ENCODE assay signal across 8 mouse cellular contexts in the genomic region with DNA sequence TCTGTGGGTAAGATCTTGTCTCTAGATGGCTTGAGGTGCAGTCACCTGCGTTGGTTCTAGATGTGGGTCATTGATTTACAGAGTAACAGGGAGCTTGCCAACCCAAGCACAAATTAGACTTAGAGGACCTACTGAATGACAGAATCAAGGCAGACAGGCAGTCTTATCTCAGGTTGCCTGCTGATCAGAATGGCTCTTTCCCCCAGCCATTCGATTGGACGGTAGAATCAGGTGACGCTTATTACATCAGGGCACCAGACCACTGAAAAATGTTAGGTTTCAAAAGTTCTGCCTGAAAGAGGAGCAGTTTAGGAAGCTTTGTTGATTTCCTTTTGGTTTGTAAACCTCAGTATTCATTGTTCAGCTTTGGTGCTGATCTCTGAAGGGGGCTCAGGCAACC. TPM values are rescaled to one million over a fixed set of nuclear protein-coding genes. Genes with fewer than 3 reads are reported as not detected.
DNase-seq lines count a peak whose midpoint lies in the region; ATAC-seq and TF ChIP-seq lines count a peak whose summit lies in the region.

No protein-coding gene starts in this region.

- DNase-seq in heart, postnatal 10 days = no peak
- DNase-seq in kidney, postnatal 0 days (ENCODE audit: low spot score) = no peak
- no peak for DNase-seq in midbrain, embryonic 14.5 days
- DNase-seq in left cerebral cortex, adult 9 months (ENCODE audit: low spot score in 2 of 2) = no peak
- no peak for DNase-seq in cerebellum, adult 8-10 months
- no peak for DNase-seq in adrenal gland, adult 2 months

- H3K27ac ChIP-seq in heart, embryonic 15.5 days = no peak overlapping the region
- H3K27ac ChIP-seq in kidney, postnatal 0 days = no peak overlapping the region
- no peak overlapping the region for H3K27ac ChIP-seq in midbrain, embryonic 14.5 days (replicated peaks; ENCODE audit: low read depth, low read length)

- no peaks in the 10 kb centered on the region for H3K36me3 ChIP-seq in heart, embryonic 15.5 days
- H3K36me3 ChIP-seq in kidney, postnatal 0 days (ENCODE audit: insufficient read depth, low read length) = no peaks in the 10 kb centered on the region
- no peaks in the 10 kb centered on the region for H3K36me3 ChIP-seq in midbrain, embryonic 14.5 days (ENCODE audit: control insufficient read depth, insufficient read depth, low read length)

- H3K4me2 ChIP-seq in heart, embryonic 15.5 days = peak overlapping the region; percentile 87
- H3K4me2 ChIP-seq in kidney, postnatal 0 days (ENCODE audit: low read length) = peak overlapping the region; percentile 84
- H3K4me2 ChIP-seq in midbrain, embryonic 14.5 days (ENCODE audit: low read length) = peak overlapping the region; percentile 78

- no peak overlapping the region for H3K9ac ChIP-seq in heart, embryonic 15.5 days
- 0 out of 2 replicates have a peak overlapping the region, but pooled peaks have one; percentile 92 for H3K9ac ChIP-seq in kidney, postnatal 0 days (ENCODE audit: low read depth, low read length)
- peak overlapping the region; percentile 94; the same call in 1 of the 2 replicates for H3K9ac ChIP-seq in midbrain, embryonic 14.5 days (replicated peaks; ENCODE audit: low read length)

- peak overlapping the region; percentile 85 for H3K4me3 ChIP-seq in heart, embryonic 15.5 days
- H3K4me3 ChIP-seq in kidney, postnatal 0 days (replicated peaks; ENCODE audit: low read depth, low read length) = peak overlapping the region; percentile 90; the same call in 1 of the 2 replicates
- H3K4me3 ChIP-seq in midbrain, embryonic 14.5 days (replicated peaks; ENCODE audit: low read depth, low read length) = peak overlapping the region; percentile 100

- no peak for ATAC-seq in heart, embryonic 15.5 days (replicated peaks; ENCODE audit: insufficient number of reproducible peaks, insufficient read depth, low FRiP score, low read depth)
- ATAC-seq in erythroblast, adult 5-6 weeks (replicated peaks; ENCODE audit: low FRiP score, poor library complexity, severe bottlenecking) = peak; percentile 36; the same call in 1 of the 2 replicates
- ATAC-seq in kidney, postnatal 0 days (replicated peaks; ENCODE audit: low FRiP score, low read depth) = no peak
- no peak for ATAC-seq in midbrain, embryonic 14.5 days (ENCODE audit: low FRiP score, low TSS enrichment)

- no peak for TF ChIP-seq CTCF in kidney, postnatal 0 days (IDR thresholded peaks at IDR 0.05; ENCODE audit: low read depth)

- peaks cover 53% of the 10 kb centered on the region for H3K4me1 ChIP-seq in heart, embryonic 15.5 days (replicated peaks)
- H3K4me1 ChIP-seq in kidney, postnatal 0 days (replicated peaks; ENCODE audit: insufficient read depth, low read length) = peaks cover 22% of the 10 kb centered on the region; the same call in 1 of the 2 replicates
- peaks cover 19% of the 10 kb centered on the region for H3K4me1 ChIP-seq in midbrain, embryonic 14.5 days (ENCODE audit: control insufficient read depth, insufficient read depth, low read length)

- intact Hi-C loops in heart, postnatal 10 days (cut with DNase I) = no loop called here

- no peaks in the 10 kb centered on the region for H3K27me3 ChIP-seq in heart, embryonic 15.5 days
- no peaks in the 10 kb centered on the region for H3K27me3 ChIP-seq in kidney, postnatal 0 days (ENCODE audit: insufficient read depth, low read length)
- no peaks in the 10 kb centered on the region for H3K27me3 ChIP-seq in midbrain, embryonic 14.5 days (ENCODE audit: control insufficient read depth, insufficient read depth, low read length)

- no peaks in the 10 kb centered on the region for H3K9me3 ChIP-seq in heart, embryonic 15.5 days (replicated peaks)
- no peaks in the 10 kb centered on the region for H3K9me3 ChIP-seq in kidney, postnatal 0 days (replicated peaks; ENCODE audit: low read length)
- no peaks in the 10 kb centered on the region for H3K9me3 ChIP-seq in midbrain, embryonic 14.5 days (ENCODE audit: control insufficient read depth, low read length)

- 64% methylated on average over 4 of the region's 4 CpGs for WGBS in heart, embryonic 15.5 days
- 57% methylated on average over 4 of the region's 4 CpGs for WGBS in kidney, postnatal 0 days
- 70% methylated on average over 4 of the region's 4 CpGs for WGBS in midbrain, embryonic 14.5 days

RNA-seq across cellular contexts. Expression of a gene that starts 1.9 kb away (rescaled TPM):
- polyA plus RNA-seq in heart, embryonic 15.5 days (2015; fragmentation: Nextera tagmentation; extraction: Ambion mirVana) = 21.9 and 26.8 TPM in 2 replicates
- 10 to 100 TPM; 21.2 to 23.7 TPM for total RNA-seq in heart, postnatal 10 days (2021)
- 9.2 and 14.6 TPM in 2 replicates for total RNA-seq in erythroblast, adult 5-6 weeks (2015; ENCODE audit: low replicate concordance)
- total RNA-seq in erythroblast, adult 5-6 weeks (2017; ENCODE audit: low replicate concordance) = 20.8 and 32.9 TPM in 2 replicates
- 29.6 and 32.0 TPM in 2 replicates for polyA plus RNA-seq in kidney, postnatal 0 days (2015; fragmentation: Nextera tagmentation; extraction: Ambion mirVana)
- polyA plus RNA-seq in midbrain, embryonic 14.5 days (2014; fragmentation: Nextera tagmentation; extraction: Ambion mirVana) = 47.9 and 51.4 TPM in 2 replicates
- total RNA-seq in adrenal gland, adult 2 months (2021) = 10 to 100 TPM; 53.9 to 54.5 TPM
- polyA plus RNA-seq in adrenal gland, adult 2 months (2012; rRNA removed) = 99.4 and 165 TPM in 2 replicates

RNA-seq across cellular contexts. Expression of a gene that starts 18.1 kb away (rescaled TPM):
- 6.7 and 10.9 TPM in 2 replicates for polyA plus RNA-seq in heart, embryonic 15.5 days (2015; fragmentation: Nextera tagmentation; extraction: Ambion mirVana)
- 1 to 10 TPM; 3.7 to 5.8 TPM for total RNA-seq in heart, postnatal 10 days (2021)
- total RNA-seq in erythroblast, adult 5-6 weeks (2015; ENCODE audit: low replicate concordance) = 0.19 and 0.42 TPM in 2 replicates
- total RNA-seq in erythroblast, adult 5-6 weeks (2017; ENCODE audit: low replicate concordance) = 1.3 and 1.5 TPM in 2 replicates
- 11.7 and 14.4 TPM in 2 replicates for polyA plus RNA-seq in kidney, postnatal 0 days (2015; fragmentation: Nextera tagmentation; extraction: Ambion mirVana)
- polyA plus RNA-seq in midbrain, embryonic 14.5 days (2014; fragmentation: Nextera tagmentation; extraction: Ambion mirVana) = 4.3 and 7.2 TPM in 2 replicates
- total RNA-seq in adrenal gland, adult 2 months (2021) = 1 to 10 TPM; 3.2 to 6.9 TPM
- polyA plus RNA-seq in adrenal gland, adult 2 months (2012; rRNA removed) = 14.1 and 14.8 TPM in 2 replicates
